Mouse (Mus musculus): ENCODE data around the gene Flii. TPM values are rescaled to one million over a fixed set of nuclear protein-coding genes. Genes with fewer than 3 reads are reported as not detected.

The Flii gene
- polyA plus RNA-seq, 1 experiment from 2014 or later = 72.8 TPM

DNA sequence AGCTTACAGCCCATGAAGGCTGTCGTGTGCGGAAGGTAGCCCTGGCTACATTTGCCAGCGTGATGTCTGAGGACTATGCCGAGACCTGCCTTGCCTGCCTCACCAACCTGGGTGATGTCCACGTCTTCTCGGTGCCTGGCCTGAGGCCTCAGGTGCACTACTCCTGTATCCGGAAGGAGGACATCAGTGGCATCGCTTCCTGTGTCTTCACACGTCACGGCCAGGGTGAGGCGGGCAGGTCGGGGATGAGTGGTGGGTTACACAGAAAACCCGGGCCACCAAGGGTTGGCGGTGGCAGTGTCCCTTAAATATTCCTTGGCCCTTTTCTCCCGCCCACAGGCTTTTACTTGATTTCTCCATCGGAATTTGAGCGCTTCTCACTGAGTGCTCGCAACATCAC is 15.0 kb downstream of the Flii start:
- Histone ChIP-seq H3K4me2 (replicated peaks) (no peak overlapping the region), H3K27me3 (replicated peaks) (no peaks in the 10 kb centered on the region), H3K27ac (no peak overlapping the region), H3K36me3 (peaks cover 100% of the 10 kb centered on the region), H3K4me1 (no peaks in the 10 kb centered on the region), H3K9ac (no peak overlapping the region), H3K9me3 (no peaks in the 10 kb centered on the region), H3K4me3 (no peak overlapping the region)
- WGBS = 95% methylated on average over 18 of the region's 18 CpGs
- ATAC-seq (ENCODE audit: low FRiP score, low read depth) = no peak

DNA sequence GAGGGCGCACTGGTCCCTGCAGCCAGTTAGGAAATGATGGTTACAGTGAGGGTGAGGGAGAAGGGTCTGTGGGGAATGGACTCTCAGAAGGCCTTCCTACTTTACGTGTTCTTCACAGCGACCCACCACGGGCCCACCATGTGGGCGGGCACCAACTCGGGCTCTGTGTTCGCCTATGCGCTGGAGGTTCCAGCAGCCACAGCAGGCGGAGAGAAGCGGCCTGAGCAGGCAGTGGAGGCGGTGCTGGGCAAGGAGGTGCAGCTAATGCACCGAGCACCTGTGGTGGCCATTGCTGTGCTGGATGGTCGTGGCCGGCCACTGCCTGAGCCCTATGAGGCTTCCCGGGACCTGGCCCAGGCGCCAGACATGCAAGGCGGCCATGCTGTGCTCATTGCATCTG is 15.8 kb downstream of the Flii start:
- H3K4me3 ChIP-seq = no peak overlapping the region
- no peaks in the 10 kb centered on the region for H3K4me1 ChIP-seq
- no peak overlapping the region for H3K27ac ChIP-seq
- no peaks in the 10 kb centered on the region for H3K9me3 ChIP-seq
- no peak overlapping the region for H3K4me2 ChIP-seq (replicated peaks)
- H3K9ac ChIP-seq = no peak overlapping the region
- no peak for ATAC-seq (ENCODE audit: low FRiP score, low read depth)
- H3K27me3 ChIP-seq (replicated peaks) = no peaks in the 10 kb centered on the region
- peaks cover 100% of the 10 kb centered on the region for H3K36me3 ChIP-seq
- 94% methylated on average over 17 of the region's 17 CpGs for WGBS

DNA sequence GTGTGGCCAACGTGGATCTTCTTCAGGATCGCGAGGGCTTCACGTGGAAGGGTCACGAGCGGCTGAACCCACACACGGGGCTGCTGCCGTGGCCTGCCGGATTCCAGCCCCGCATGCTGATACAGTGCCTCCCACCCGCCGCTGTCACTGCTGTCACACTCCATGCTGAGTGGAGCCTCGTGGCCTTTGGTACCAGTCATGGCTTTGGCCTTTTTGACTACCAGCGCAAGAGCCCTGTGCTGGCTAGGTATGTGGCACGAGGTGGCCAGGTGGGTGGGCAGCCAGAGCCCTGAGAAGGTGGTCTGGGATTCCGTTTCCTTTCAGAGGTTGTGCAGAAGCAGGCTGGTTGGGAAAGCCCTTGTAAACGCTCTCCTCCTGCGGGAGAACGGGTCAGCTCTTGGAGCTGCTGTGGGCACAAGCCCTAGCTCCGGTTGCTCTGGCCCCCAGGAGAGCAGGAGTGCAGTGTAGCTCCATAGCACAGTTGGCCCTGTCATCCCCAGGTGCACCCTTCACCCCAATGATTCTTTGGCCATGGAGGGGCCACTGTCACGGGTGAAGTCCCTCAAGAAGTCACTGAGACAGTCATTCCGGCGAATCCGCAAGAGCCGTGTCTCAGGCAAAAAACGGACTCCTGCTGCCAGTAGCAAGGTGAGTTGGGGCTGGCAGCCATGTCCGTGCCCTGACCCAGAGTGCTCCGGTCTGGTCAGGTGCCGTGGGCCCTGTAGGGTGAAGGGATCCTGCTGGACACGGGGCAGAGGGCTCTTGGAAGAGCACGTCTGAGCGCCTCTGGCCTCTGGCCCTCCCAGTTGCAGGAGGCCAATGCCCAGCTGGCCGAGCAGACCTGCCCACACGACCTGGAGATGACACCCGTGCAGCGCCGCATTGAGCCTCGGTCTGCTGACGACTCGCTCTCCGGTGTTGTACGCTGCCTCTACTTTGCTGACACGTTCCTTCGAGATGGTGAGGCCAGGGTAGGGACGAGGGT is 17.3 kb downstream of the Flii start:
- H3K4me1 ChIP-seq = no peaks in the 10 kb centered on the region
- no peak for ATAC-seq (ENCODE audit: low FRiP score, low read depth)
- H3K4me2 ChIP-seq (replicated peaks) = no peak overlapping the region
- peaks cover 100% of the 10 kb centered on the region for H3K36me3 ChIP-seq
- H3K9me3 ChIP-seq = no peaks in the 10 kb centered on the region
- H3K4me3 ChIP-seq = no peak overlapping the region
- H3K9ac ChIP-seq = no peak overlapping the region
- H3K27me3 ChIP-seq (replicated peaks) = no peaks in the 10 kb centered on the region
- WGBS = 94% methylated on average over 45 of the region's 45 CpGs
- H3K27ac ChIP-seq = no peak overlapping the region

DNA sequence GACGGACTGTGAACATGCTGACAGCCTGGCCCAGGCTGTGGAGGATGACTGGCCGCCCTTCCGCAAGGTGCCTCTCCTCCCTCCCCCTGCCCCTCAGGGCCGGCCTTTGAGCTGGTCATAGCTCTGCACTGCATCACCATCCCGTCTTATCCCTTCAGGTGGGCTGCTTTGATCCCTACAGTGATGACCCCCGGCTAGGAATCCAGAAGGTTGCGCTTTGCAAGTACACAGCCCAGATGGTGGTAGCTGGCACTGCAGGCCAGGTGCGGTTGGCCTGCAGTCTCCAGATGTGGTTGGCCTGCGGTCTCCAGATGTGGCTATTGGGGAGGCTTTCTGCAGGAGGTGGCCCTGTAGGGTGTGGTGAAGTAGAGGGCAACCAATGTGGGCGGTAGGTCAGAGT is 18.4 kb downstream of the Flii start:
- Histone ChIP-seq H3K4me3 (no peak overlapping the region), H3K4me2 (replicated peaks) (no peak overlapping the region), H3K9ac (no peak overlapping the region), H3K4me1 (peaks cover 4% of the 10 kb centered on the region), H3K36me3 (peaks cover 97% of the 10 kb centered on the region), H3K27ac (no peak overlapping the region), H3K27me3 (replicated peaks) (no peaks in the 10 kb centered on the region), H3K9me3 (no peaks in the 10 kb centered on the region)
- WGBS = 90% methylated on average over 10 of the region's 10 CpGs
- no peak for ATAC-seq (ENCODE audit: low FRiP score, low read depth)

DNA sequence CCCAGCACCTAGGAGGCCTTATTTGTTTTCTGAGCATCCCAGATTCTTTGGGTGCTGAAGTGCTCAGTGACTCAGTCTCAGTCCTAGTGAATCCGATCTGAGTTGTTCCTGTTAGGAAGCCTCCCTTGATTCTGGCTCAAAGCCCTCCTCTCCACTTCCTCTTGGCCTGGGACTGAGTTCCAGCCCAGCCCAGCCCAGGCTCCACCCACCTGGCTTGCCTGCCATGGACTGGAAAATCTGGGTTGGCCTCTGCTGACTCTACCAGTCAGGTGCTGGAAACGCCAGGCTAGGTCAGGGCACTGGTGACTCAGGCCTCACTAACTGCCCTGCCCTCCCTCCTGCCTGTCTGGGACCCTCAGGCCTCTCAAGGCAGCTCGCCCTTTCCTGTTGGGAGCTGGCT is 19.4 kb downstream of the Flii start:
- Histone ChIP-seq H3K9me3 (no peaks in the 10 kb centered on the region), H3K36me3 (peaks cover 89% of the 10 kb centered on the region), H3K4me2 (replicated peaks) (no peak overlapping the region), H3K27me3 (replicated peaks) (no peaks in the 10 kb centered on the region), H3K4me1 (peaks cover 14% of the 10 kb centered on the region), H3K27ac (no peak overlapping the region), H3K4me3 (no peak overlapping the region), H3K9ac (no peak overlapping the region)
- 84% methylated on average over 3 of the region's 3 CpGs for WGBS
- ATAC-seq (ENCODE audit: low FRiP score, low read depth) = no peak

DNA sequence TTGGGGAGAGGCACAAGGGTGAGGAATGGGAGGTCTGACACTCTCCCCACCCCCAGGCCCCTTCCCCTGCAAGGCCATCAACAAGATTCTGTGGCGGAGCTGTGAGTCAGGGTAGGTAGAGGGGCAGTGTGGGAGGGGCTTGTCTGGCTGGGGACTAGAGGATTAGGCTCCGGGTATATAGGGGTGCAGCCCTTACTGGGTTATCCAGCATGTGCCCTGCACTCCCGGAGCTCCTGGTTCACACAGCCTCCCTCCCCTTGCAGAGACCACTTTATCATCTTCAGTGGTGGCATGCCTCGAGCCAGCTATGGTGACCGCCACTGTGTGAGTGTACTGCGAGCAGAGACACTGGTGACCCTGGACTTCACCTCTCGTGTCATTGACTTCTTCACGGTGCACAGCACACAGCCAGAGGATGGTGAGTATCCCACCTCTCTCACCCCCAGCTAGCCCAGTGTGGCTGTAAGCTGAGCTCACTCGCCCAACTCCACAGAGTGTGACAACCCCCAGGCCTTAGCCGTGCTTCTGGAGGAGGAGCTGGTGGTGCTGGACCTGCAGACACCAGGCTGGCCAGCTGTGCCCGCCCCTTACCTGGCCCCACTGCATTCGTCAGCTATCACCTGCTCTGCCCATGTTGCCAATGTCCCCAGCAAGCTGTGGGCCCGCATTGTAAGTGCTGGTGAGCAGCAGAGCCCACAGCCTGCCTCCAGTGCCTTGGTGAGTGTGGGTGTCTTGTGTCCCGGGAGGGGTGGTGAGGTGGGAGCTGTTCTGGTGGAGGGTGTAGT is 20.2 kb downstream of the Flii start:
- no peak for ATAC-seq (ENCODE audit: low FRiP score, low read depth)
- H3K9me3 ChIP-seq = no peaks in the 10 kb centered on the region
- no peak overlapping the region for H3K9ac ChIP-seq
- H3K27me3 ChIP-seq (replicated peaks) = no peaks in the 10 kb centered on the region
- H3K27ac ChIP-seq = no peak overlapping the region
- no peak overlapping the region for H3K4me2 ChIP-seq (replicated peaks)
- H3K4me3 ChIP-seq = no peak overlapping the region
- WGBS = 90% methylated on average over 14 of the region's 14 CpGs
- H3K36me3 ChIP-seq = peaks cover 83% of the 10 kb centered on the region
- peaks cover 22% of the 10 kb centered on the region for H3K4me1 ChIP-seq

DNA sequence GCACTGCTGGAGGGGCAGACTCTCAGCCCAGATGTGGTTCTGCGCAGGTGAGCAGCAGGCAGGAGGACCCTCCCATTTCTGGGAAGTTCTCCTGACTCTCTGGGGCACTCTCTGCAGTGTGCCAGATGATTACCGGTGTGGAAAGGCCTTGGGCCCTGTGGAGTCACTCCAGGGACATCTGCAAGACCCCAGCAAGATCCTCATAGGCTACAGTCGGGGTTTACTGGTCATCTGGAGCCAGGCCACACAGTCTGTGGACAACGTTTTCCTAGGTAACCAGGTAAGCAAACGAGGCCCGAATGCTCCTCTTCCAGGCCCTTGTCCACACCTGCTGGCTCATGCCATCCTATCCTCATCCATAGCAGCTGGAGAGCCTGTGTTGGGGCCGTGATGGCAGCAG is 21.0 kb downstream of the Flii start:
- no peaks in the 10 kb centered on the region for H3K9me3 ChIP-seq
- H3K27me3 ChIP-seq (replicated peaks) = no peaks in the 10 kb centered on the region
- no peak overlapping the region for H3K9ac ChIP-seq
- no peak for ATAC-seq (ENCODE audit: low FRiP score, low read depth)
- 94% methylated on average over 7 of the region's 7 CpGs for WGBS
- no peak overlapping the region for H3K27ac ChIP-seq
- H3K4me2 ChIP-seq (replicated peaks) = no peak overlapping the region
- H3K4me1 ChIP-seq = peaks cover 30% of the 10 kb centered on the region
- no peak overlapping the region for H3K4me3 ChIP-seq
- H3K36me3 ChIP-seq = peaks cover 75% of the 10 kb centered on the region

DNA sequence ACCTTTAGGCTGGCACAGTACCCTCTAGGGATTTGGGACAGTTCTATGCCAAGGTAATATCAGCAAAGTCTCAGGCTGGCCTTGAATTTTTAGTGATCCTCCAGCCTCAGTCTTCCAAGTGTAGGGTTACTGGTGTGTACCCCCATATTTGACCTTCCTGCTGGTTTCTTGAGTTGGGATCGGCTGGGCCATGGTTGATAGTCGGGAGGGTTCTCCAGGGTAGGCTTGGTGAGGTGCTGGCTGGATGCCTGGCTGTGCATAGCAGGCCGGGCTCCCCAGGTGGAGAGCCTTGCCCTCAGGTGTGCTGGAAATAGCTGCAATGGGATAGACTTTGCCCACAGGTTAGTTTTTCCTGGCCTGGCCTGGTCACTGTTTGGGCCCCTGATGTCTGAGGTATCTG is 21.8 kb downstream of the Flii start:
- H3K9ac ChIP-seq = no peak overlapping the region
- WGBS = 96% methylated on average over 3 of the region's 3 CpGs
- no peaks in the 10 kb centered on the region for H3K9me3 ChIP-seq
- no peak overlapping the region for H3K27ac ChIP-seq
- peaks cover 67% of the 10 kb centered on the region for H3K36me3 ChIP-seq
- no peaks in the 10 kb centered on the region for H3K27me3 ChIP-seq (replicated peaks)
- ATAC-seq (ENCODE audit: low FRiP score, low read depth) = no peak
- no peak overlapping the region for H3K4me2 ChIP-seq (replicated peaks)
- peaks cover 38% of the 10 kb centered on the region for H3K4me1 ChIP-seq
- H3K4me3 ChIP-seq = no peak overlapping the region

DNA sequence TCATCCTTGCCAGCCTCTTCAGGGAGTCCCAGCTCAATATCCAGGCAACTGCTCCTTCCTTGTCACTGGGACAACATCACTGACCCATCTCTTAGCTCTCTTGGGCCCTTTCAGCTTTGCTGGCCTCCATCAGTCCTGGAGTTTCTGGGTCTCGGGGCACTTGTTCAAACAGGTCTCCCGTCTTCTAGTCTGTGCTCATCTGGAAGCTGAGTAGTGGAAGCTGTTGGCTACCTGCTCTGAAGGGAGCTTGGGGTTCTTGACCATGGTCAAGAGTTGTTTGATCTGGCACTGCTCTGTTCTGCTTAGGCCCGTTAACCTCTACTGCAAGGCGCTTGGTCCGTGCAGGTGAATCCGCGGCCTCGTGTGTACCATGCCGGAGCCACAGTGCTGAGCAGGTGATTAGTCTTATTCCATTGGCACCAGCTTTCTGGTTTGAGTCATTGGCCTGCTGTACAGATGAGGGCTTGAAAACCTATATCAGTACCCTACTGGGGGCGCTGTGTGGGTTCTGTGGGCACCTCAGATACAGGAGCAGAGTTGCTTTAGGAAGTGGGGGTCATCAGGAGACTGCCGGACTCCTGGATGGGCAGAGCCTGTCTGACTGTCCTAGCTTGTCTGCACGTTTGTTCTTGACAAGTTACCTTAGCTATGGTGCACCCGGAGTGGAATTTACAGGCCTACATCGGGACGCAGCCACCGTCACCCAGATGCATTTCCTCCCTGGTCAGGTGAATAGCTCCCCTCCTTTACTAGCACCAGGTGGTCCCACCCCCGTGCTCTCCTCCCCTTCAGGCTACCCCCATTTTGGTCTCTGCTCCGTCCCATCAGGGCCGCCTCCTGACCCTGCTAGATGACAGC is 22.8 kb downstream of the Flii start:
- Histone ChIP-seq H3K9ac (no peak overlapping the region), H3K9me3 (no peaks in the 10 kb centered on the region), H3K4me2 (replicated peaks) (no peak overlapping the region), H3K27me3 (replicated peaks) (no peaks in the 10 kb centered on the region), H3K27ac (no peak overlapping the region), H3K4me3 (no peak overlapping the region), H3K4me1 (peaks cover 38% of the 10 kb centered on the region), H3K36me3 (peaks cover 57% of the 10 kb centered on the region)
- WGBS = 93% methylated on average over 19 of the region's 19 CpGs
- ATAC-seq (ENCODE audit: low FRiP score, low read depth) = no peak

DNA sequence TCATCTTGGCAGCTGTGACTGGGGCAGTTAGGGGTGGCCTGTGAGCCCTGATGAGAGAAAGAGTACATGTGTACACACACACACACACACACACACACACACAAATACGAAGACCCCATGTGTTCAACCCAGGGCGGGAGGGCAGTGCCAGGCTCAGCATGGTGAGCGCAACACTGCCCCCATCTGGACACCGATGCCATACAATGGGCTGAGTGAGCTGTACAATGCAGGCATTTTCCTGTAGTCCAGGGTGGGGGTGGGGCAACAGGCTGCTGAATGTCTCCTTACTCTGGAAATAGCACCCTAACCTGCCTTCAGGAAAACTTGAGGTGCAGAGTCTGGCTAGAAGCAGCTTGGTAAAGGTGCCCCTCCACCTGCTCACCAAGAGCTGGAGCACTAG is 23.9 kb downstream of the Flii start:
- peaks cover 45% of the 10 kb centered on the region for H3K4me1 ChIP-seq
- no peak overlapping the region for H3K9ac ChIP-seq
- H3K4me2 ChIP-seq (replicated peaks) = peak overlapping the region; percentile 83
- WGBS = 28% methylated on average over 4 of the region's 4 CpGs
- no peaks in the 10 kb centered on the region for H3K9me3 ChIP-seq
- no peak overlapping the region for H3K4me3 ChIP-seq
- H3K27me3 ChIP-seq (replicated peaks) = no peaks in the 10 kb centered on the region
- peaks cover 45% of the 10 kb centered on the region for H3K36me3 ChIP-seq
- ATAC-seq (ENCODE audit: low FRiP score, low read depth) = no peak
- H3K27ac ChIP-seq = no peak overlapping the region

DNA sequence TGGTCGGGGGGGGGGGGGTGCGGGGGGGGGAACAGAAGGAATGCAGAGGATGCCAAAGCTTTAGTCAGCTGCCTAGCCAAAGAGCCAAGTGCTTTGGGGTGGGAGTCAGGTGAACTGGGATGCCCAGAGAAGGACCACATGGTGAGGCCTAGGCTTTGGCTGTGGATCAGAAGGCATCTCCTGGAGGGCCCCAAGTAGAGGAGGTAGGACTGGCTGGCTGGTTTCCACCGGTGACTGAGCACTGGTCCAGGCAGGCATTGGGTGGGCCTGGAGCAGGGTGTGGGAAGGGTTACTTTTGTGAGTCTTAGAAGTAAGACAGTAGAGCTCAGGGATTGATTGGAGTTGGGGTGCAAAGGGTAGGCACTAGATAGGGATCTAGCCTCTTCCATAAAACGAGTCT is 25.5 kb downstream of the Flii start:
- Histone ChIP-seq H3K27ac (no peak overlapping the region), H3K4me3 (peak overlapping the region; percentile 88), H3K36me3 (peaks cover 30% of the 10 kb centered on the region), H3K4me1 (peaks cover 45% of the 10 kb centered on the region), H3K27me3 (replicated peaks) (no peaks in the 10 kb centered on the region), H3K9ac (no peak overlapping the region), H3K9me3 (no peaks in the 10 kb centered on the region), H3K4me2 (replicated peaks) (peak overlapping the region; percentile 83)
- WGBS = 95% methylated on average over 2 of the region's 4 CpGs
- no peak for ATAC-seq (ENCODE audit: low FRiP score, low read depth)

Data from neural tube, embryonic 12.5 days (tissue).